In the genomic region with DNA sequence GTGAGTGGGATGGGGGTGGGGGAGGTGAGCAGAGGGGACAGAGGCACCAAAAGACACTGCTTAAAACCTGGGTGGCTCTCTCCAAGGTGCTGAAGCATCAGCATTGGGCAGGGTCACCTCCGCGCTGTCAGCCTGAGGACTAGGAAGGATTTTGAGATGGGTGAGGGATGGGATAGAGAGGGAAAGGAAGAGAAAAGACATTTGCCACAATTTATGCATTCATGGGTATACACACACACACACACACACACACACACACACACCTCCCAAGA, we compare ENCODE assay signal across 11 mouse cellular contexts.
A peak's percentile ranks its signal among the peaks of the same experiment; 100 is the strongest.
DNase-seq lines count a peak whose midpoint lies in the region; ATAC-seq lines count a peak whose summit lies in the region.
"Had no signal": no experiment of that assay in that cellular context is flagged by ENCODE, and none has a peak within 500 bp of the region (broad histone marks: within the 10 kb centered on the region; RNA-seq: fewer than 3 reads in every experiment).

No protein-coding gene starts in this region.

- no peak for ATAC-seq in neural tube, embryonic 13.5 days (ENCODE audit: low read depth)
- ATAC-seq: activated CD4-positive, CD25-positive, alpha-beta regulatory T cell, adult 4 months had no signal

- H3K4me1 ChIP-seq in embryonic facial prominence, embryonic 10.5 days, result peaks cover 66% of the 10 kb centered on the region
- peaks cover 68% of the 10 kb centered on the region for H3K4me1 ChIP-seq in neural tube, embryonic 13.5 days (replicated peaks)
- H3K4me1 ChIP-seq: liver, embryonic 15.5 days had no signal

- no peaks in the 10 kb centered on the region for H3K9me3 ChIP-seq in embryonic facial prominence, embryonic 10.5 days
- no peaks in the 10 kb centered on the region for H3K9me3 ChIP-seq in neural tube, embryonic 13.5 days
- H3K9me3 ChIP-seq: liver, embryonic 15.5 days had no signal

- peaks cover 62% of the 10 kb centered on the region for H3K27me3 ChIP-seq in embryonic facial prominence, embryonic 10.5 days (replicated peaks; ENCODE audit: low read depth, poor library complexity, severe bottlenecking)
- H3K27me3 ChIP-seq in neural tube, embryonic 13.5 days, result peaks cover 20% of the 10 kb centered on the region; the same call in 1 of the 2 replicates

- H3K27ac ChIP-seq in embryonic facial prominence, embryonic 10.5 days (replicated peaks), result no peak overlapping the region
- peak overlapping the region; percentile 63 for H3K27ac ChIP-seq in neural tube, embryonic 13.5 days (replicated peaks)
- H3K27ac ChIP-seq: liver, embryonic 15.5 days had no signal

- no peak overlapping the region for H3K4me3 ChIP-seq in embryonic facial prominence, embryonic 10.5 days
- no peak overlapping the region for H3K4me3 ChIP-seq in neural tube, embryonic 13.5 days
- H3K4me3 ChIP-seq: liver, embryonic 15.5 days had no signal

- no peaks in the 10 kb centered on the region for H3K36me3 ChIP-seq in embryonic facial prominence, embryonic 10.5 days (replicated peaks)
- H3K36me3 ChIP-seq in neural tube, embryonic 13.5 days, result no peaks in the 10 kb centered on the region
- H3K36me3 ChIP-seq: liver, embryonic 15.5 days had no signal

- DNase-seq in adrenal gland, postnatal 10 days, result peak; percentile 45
- no peak for DNase-seq in adrenal gland, postnatal 4 days (ENCODE audit: low spot score in 2 of 2)
- peak; percentile 21 for DNase-seq in lung, postnatal 10 days
- no peak for DNase-seq in lung, postnatal 36 days
- DNase-seq in embryonic facial prominence, embryonic 10.5 days (ENCODE audit: low spot score), result peak; percentile 70
- no peak for DNase-seq in layer of hippocampus, postnatal 10 days (ENCODE audit: low spot score in 2 of 2)
- no peak for DNase-seq in spleen, postnatal 14 days (ENCODE audit: low spot score in 2 of 2)
- DNase-seq: cerebellum, adult 11 months had no signal

- H3K4me2 ChIP-seq in neural tube, embryonic 13.5 days, result peak overlapping the region; percentile 48
- H3K4me2 ChIP-seq: liver, embryonic 15.5 days had no signal

- 2% methylated on average over 2 of the region's 2 CpGs for WGBS in embryonic facial prominence, embryonic 10.5 days
- 0% methylated on average over 2 of the region's 2 CpGs for WGBS in neural tube, embryonic 13.5 days

- H3K9ac ChIP-seq in neural tube, embryonic 13.5 days, result 0 out of 2 replicates have a peak overlapping the region, but pooled peaks have one; percentile 57
- H3K9ac ChIP-seq: liver, embryonic 15.5 days had no signal

Comparison
In these comparisons a context has a peak if more than half of its experiments do, and no peak if none do; other contexts are left out.
1. DNase-seq: peak in adrenal gland, postnatal 10 days (single experiment), lung, postnatal 10 days (single experiment) and embryonic facial prominence, embryonic 10.5 days (single experiment); none in adrenal gland, postnatal 4 days (0 of 2), lung, postnatal 36 days (single experiment), layer of hippocampus, postnatal 10 days (0 of 2) and spleen, postnatal 14 days (0 of 2).